Mouse (Mus musculus) E14TG2a.4 (cell line): ENCODE results near the gene Trim41.

Experiments used
- CTCF ChIP-seq: conservative IDR thresholded peaks from 2 replicates; pipeline ENCODE4 v1.5.1; 2014; ENCODE audit warnings: low read length
- NANOG ChIP-seq: IDR thresholded peaks from 2 replicates; pipeline ENCODE4 v1.6.1; 2014; ENCODE audit warnings: borderline replicate concordance, low read length, mixed read lengths
- POU5F1 ChIP-seq: IDR thresholded peaks from 2 replicates; pipeline ENCODE4 v1.6.1; 2014; ENCODE audit warnings: low read length, borderline replicate concordance

DNA sequence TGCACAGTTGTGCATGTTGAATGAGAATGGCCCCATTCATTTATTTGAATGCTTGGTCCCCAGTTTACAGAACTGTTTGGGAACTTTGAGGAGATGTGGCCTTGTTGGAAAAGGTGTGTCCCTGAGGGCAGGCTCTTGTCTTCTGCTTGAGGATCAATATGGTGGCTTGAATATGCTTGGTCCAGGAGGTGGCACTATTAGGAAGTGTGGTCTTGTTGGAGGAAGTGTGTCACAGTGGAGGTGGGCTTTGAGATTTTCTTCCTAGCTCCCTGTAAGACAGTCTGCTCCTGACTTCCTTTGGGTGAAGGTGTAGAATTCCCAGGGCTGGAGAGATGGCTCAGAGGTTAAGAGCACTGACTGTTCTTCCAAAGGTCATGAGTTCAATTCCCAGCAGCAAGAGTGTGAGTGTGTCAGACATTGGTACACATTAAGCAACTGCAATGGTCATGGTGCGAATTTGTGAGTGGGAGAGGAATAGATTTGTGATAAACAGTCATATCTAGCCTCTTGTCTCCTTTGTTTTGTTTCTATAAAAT lies 45.7 kb upstream of the Trim41 start:
- TF ChIP-seq CTCF = no peak
- no peak for TF ChIP-seq POU5F1
- TF ChIP-seq NANOG = no peak
